Mouse (Mus musculus): ENCODE results near the gene Mag. TPM values are rescaled to one million over a fixed set of nuclear protein-coding genes. Genes with fewer than 3 reads are reported as not detected.

Gene Mag
- 0.08 and 0.23 TPM in 2 replicates for polyA plus RNA-seq (2014; fragmentation: Nextera tagmentation; extraction: Ambion mirVana)

GRCm38 (mm10) chr7:30914732-30915131, at the start of gene Mag:
TSS of gene Mag (minus strand) at chr7:30914873.
- Histone ChIP-seq H3K36me3 (ENCODE audit: control insufficient read depth, insufficient read depth, low read length) (no peaks in the 10 kb centered on the region), H3K4me3 (ENCODE audit: low read depth, low read length) (no peak within 1 kb of the TSS), H3K27ac (ENCODE audit: low read depth, low read length) (no peak within 1 kb of the TSS), H3K27me3 (replicated peaks; ENCODE audit: control insufficient read depth, insufficient read depth, low read length) (no peaks in the 10 kb centered on the region), H3K4me2 (no peak within 1 kb of the TSS), H3K9me3 (ENCODE audit: control insufficient read depth, low read length) (no peaks in the 10 kb centered on the region), H3K9ac (ENCODE audit: low read depth, low read length) (no peak within 1 kb of the TSS), H3K4me1 (replicated peaks; ENCODE audit: control insufficient read depth, insufficient read depth, low read length) (no peaks in the 10 kb centered on the region)
- WGBS = 74% methylated on average over 8 of the region's 8 CpGs
- no peak for DNase-seq (ENCODE audit: low spot score)
- no peak for ATAC-seq (replicated peaks; ENCODE audit: low FRiP score)

DNA sequence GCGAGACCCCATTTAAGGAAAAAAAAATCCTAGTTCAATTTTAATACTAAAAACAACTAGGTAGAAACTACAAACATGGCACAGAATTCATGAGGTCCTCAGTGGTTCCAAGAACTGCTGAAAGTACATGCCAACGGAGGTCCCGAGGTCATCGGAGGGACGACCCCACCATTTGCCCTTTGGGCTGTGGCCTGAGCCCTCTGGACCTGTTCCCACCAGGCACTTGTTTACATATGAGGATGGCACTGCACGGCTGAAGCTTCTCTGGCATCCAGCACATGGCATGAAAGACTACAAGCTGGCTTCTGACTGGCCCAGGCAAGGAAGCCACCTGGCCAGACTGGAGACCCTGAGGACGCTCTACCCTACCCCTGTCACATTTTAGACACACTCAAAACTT, 49.7 kb upstream of the Mag start:
- ATAC-seq (replicated peaks; ENCODE audit: low FRiP score) = no peak
- H3K9ac ChIP-seq (ENCODE audit: low read depth, low read length) = no peak overlapping the region
- no peak overlapping the region for H3K27ac ChIP-seq (ENCODE audit: low read depth, low read length)
- 83% methylated on average over 7 of the region's 7 CpGs for WGBS
- no peak overlapping the region for H3K4me3 ChIP-seq (ENCODE audit: low read depth, low read length)
- H3K4me1 ChIP-seq (replicated peaks; ENCODE audit: control insufficient read depth, insufficient read depth, low read length) = no peaks in the 10 kb centered on the region
- H3K4me2 ChIP-seq = no peak overlapping the region
- H3K9me3 ChIP-seq (ENCODE audit: control insufficient read depth, low read length) = no peaks in the 10 kb centered on the region
- no peaks in the 10 kb centered on the region for H3K36me3 ChIP-seq (ENCODE audit: control insufficient read depth, insufficient read depth, low read length)
- H3K27me3 ChIP-seq (replicated peaks; ENCODE audit: control insufficient read depth, insufficient read depth, low read length) = no peaks in the 10 kb centered on the region
- DNase-seq (ENCODE audit: low spot score) = no peak

DNA sequence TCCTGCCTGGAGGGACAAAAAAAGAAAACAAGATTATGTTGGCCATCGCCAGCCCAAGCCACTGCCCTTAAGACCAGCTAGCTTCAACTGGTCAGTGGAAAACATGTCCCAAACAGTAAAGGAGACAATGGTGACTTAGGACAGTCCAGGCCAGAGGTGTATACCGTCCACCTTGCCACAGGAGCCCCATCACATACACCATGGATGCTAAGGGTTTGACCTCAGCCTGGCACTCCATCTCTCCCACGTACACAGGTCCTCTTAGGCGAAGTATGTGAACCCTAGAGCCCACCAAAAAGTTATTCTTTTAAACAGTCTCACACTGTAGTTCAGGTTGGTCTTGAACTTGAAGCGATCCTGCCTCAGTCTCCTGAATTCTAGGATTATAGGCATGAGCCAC, 48.2 kb upstream of the Mag start:
- Histone ChIP-seq H3K4me1 (replicated peaks; ENCODE audit: control insufficient read depth, insufficient read depth, low read length) (peaks cover 6% of the 10 kb centered on the region), H3K9me3 (ENCODE audit: control insufficient read depth, low read length) (no peaks in the 10 kb centered on the region), H3K27ac (ENCODE audit: low read depth, low read length) (no peak overlapping the region), H3K36me3 (ENCODE audit: control insufficient read depth, insufficient read depth, low read length) (no peaks in the 10 kb centered on the region), H3K4me2 (no peak overlapping the region), H3K9ac (ENCODE audit: low read depth, low read length) (no peak overlapping the region), H3K4me3 (ENCODE audit: low read depth, low read length) (no peak overlapping the region), H3K27me3 (replicated peaks; ENCODE audit: control insufficient read depth, insufficient read depth, low read length) (no peaks in the 10 kb centered on the region)
- 86% methylated on average over 5 of the region's 5 CpGs for WGBS
- ATAC-seq (replicated peaks; ENCODE audit: low FRiP score) = no peak
- DNase-seq (ENCODE audit: low spot score) = no peak

DNA sequence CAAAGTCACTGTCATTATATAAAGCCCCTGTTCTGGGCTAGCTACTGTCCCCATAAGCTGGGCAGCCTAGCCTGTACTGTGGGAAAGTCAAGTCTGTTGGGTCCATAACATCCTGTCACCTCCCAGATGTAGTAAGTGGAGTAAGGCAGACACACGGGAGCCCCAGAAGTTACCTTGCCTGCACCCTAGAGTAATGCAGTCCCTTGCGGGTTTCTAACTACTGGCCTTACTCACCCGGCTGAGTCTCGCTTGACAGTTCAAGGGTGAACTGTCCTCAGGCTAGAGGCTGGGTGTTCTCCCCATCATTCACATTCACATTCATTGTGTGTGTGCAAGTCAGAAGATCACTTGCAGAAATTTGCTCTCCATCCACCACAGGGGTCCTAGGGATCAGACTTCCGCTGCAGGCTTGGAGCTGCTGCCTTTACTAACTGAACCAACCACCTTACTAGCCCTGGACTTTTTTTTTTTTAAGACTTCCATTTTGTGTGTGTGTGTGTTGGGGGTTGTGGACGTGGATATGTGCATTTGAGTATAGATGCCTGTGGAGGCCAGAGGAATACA, 45.2 kb upstream of the Mag start:
- Histone ChIP-seq H3K4me1 (replicated peaks; ENCODE audit: control insufficient read depth, insufficient read depth, low read length) (peaks cover 16% of the 10 kb centered on the region), H3K9me3 (ENCODE audit: control insufficient read depth, low read length) (no peaks in the 10 kb centered on the region), H3K4me2 (no peak overlapping the region), H3K9ac (ENCODE audit: low read depth, low read length) (no peak overlapping the region), H3K27ac (ENCODE audit: low read depth, low read length) (no peak overlapping the region), H3K36me3 (ENCODE audit: control insufficient read depth, insufficient read depth, low read length) (peaks cover 2% of the 10 kb centered on the region; the same call in 1 of the 2 replicates), H3K4me3 (ENCODE audit: low read depth, low read length) (no peak overlapping the region), H3K27me3 (replicated peaks; ENCODE audit: control insufficient read depth, insufficient read depth, low read length) (no peaks in the 10 kb centered on the region)
- no peak for ATAC-seq (replicated peaks; ENCODE audit: low FRiP score)
- 90% methylated on average over 6 of the region's 6 CpGs for WGBS
- no peak for DNase-seq (ENCODE audit: low spot score)

DNA sequence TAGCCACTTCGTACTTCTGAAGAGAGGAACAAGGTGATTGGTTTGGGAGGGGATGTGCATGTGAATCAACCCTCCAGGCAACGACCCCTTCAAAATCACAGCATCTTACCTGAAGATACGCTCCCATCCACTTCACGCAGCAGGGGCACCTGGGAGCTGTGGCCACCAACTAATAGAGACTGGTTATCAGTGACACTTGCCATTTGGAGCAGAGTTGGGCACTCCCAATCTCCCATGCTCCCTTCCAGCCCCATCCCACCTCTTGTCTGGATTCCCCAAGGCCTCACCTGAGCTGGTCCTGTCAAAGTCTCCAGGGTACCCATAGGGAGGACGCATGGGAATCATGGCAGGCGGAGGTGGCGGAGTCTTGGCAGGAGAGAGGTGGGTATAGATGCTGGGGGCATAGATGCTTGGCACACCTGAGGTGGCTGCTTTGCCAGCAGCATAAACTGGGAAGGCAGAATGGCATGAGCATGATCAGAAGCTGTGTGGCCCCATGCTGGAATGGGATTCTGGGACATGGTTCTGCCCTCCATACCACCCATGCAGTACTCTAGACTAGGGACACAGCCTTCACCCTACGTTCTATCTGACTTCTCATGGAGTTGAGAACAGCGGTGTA, 44.3 kb upstream of the Mag start:
- DNase-seq (ENCODE audit: low spot score) (no peak), ATAC-seq (replicated peaks; ENCODE audit: low FRiP score) (no peak)
- Histone ChIP-seq H3K4me1 (replicated peaks; ENCODE audit: control insufficient read depth, insufficient read depth, low read length) (peaks cover 19% of the 10 kb centered on the region), H3K27me3 (replicated peaks; ENCODE audit: control insufficient read depth, insufficient read depth, low read length) (no peaks in the 10 kb centered on the region), H3K9me3 (ENCODE audit: control insufficient read depth, low read length) (no peaks in the 10 kb centered on the region), H3K36me3 (ENCODE audit: control insufficient read depth, insufficient read depth, low read length) (peaks cover 10% of the 10 kb centered on the region; the same call in 1 of the 2 replicates), H3K9ac (ENCODE audit: low read depth, low read length) (no peak overlapping the region), H3K27ac (ENCODE audit: low read depth, low read length) (no peak overlapping the region), H3K4me3 (ENCODE audit: low read depth, low read length) (no peak overlapping the region), H3K4me2 (no peak overlapping the region)
- 95% methylated on average over 9 of the region's 9 CpGs for WGBS

- Histone ChIP-seq H3K27ac (ENCODE audit: low read depth, low read length) (peak overlapping the region; percentile 87), H3K9me3 (ENCODE audit: control insufficient read depth, low read length) (no peaks in the 10 kb centered on the region), H3K36me3 (ENCODE audit: control insufficient read depth, insufficient read depth, low read length) (peaks cover 16% of the 10 kb centered on the region), H3K4me1 (replicated peaks; ENCODE audit: control insufficient read depth, insufficient read depth, low read length) (peaks cover 19% of the 10 kb centered on the region), H3K4me2 (peak overlapping the region; percentile 91), H3K4me3 (ENCODE audit: low read depth, low read length) (peak overlapping the region; percentile 88), H3K27me3 (replicated peaks; ENCODE audit: control insufficient read depth, insufficient read depth, low read length) (no peaks in the 10 kb centered on the region), H3K9ac (ENCODE audit: low read depth, low read length) (peak overlapping the region; percentile 97)
- DNase-seq (ENCODE audit: low spot score) = no peak
- ATAC-seq (replicated peaks; ENCODE audit: low FRiP score) = no peak
- WGBS = 77% methylated on average over 28 of the region's 28 CpGs
These were observed 43.6 kb upstream of the Mag start for GRCm38 (mm10) chr7:30958109-30958865.

DNA sequence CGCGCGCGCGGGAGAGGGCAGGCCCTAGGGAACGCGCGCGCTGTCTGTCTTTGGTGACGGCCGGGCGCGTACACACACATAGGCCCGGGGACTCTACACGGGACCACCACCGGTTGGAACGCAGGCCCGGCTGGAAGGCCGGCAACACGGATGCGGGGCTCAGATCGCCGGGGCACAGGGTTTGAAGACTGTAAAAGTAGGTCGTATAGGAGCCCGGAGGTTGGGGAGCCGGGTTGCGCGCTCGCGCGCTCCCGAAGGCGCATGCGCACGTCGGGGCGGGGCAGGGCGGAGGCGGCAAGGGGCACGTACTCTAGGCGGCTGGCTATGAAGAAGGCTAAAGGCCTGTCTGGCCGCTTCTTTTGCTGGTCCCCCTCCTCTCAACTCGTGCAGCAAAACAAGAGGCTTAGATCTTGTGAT, 42.7 kb upstream of the Mag start:
- H3K36me3 ChIP-seq (ENCODE audit: control insufficient read depth, insufficient read depth, low read length) = peaks cover 16% of the 10 kb centered on the region
- no peaks in the 10 kb centered on the region for H3K27me3 ChIP-seq (replicated peaks; ENCODE audit: control insufficient read depth, insufficient read depth, low read length)
- H3K9me3 ChIP-seq (ENCODE audit: control insufficient read depth, low read length) = no peaks in the 10 kb centered on the region
- peak overlapping the region; percentile 88 for H3K4me3 ChIP-seq (ENCODE audit: low read depth, low read length)
- peak; percentile 76 for ATAC-seq (replicated peaks; ENCODE audit: low FRiP score)
- peaks cover 19% of the 10 kb centered on the region for H3K4me1 ChIP-seq (replicated peaks; ENCODE audit: control insufficient read depth, insufficient read depth, low read length)
- peak overlapping the region; percentile 91 for H3K4me2 ChIP-seq
- peak overlapping the region; percentile 97 for H3K9ac ChIP-seq (ENCODE audit: low read depth, low read length)
- peak; percentile 90 for DNase-seq (ENCODE audit: low spot score)
- WGBS = under 1% methylated on average over 43 of the region's 43 CpGs
- peak overlapping the region; percentile 87 for H3K27ac ChIP-seq (ENCODE audit: low read depth, low read length)

- ATAC-seq (replicated peaks; ENCODE audit: low FRiP score) (peak; percentile 49), DNase-seq (ENCODE audit: low spot score) (peak; percentile 82)
- Histone ChIP-seq H3K4me3 (ENCODE audit: low read depth, low read length) (peak within 1 kb of the TSS; percentile 88), H3K27ac (ENCODE audit: low read depth, low read length) (peak within 1 kb of the TSS; percentile 87), H3K27me3 (replicated peaks; ENCODE audit: control insufficient read depth, insufficient read depth, low read length) (no peaks in the 10 kb centered on the region), H3K4me2 (peak within 1 kb of the TSS; percentile 91), H3K36me3 (ENCODE audit: control insufficient read depth, insufficient read depth, low read length) (peaks cover 16% of the 10 kb centered on the region), H3K9ac (ENCODE audit: low read depth, low read length) (peak within 1 kb of the TSS; percentile 97), H3K9me3 (ENCODE audit: control insufficient read depth, low read length) (no peaks in the 10 kb centered on the region), H3K4me1 (replicated peaks; ENCODE audit: control insufficient read depth, insufficient read depth, low read length) (peaks cover 19% of the 10 kb centered on the region)
- WGBS = under 1% methylated on average over 54 of the region's 82 CpGs
These were observed 42.2 kb upstream of the Mag start, which contains the start of gene Usf2 for GRCm38 (mm10) chr7:30956756-30957366. TSS of gene Usf2 (minus strand) at chr7:30956803.

Measured in liver, embryonic 11.5 days (tissue).